Mouse (Mus musculus) inflammation-experienced regulatory T-cells (primary cell): ENCODE data around the gene Scnn1b. TPM values are rescaled to one million over a fixed set of nuclear protein-coding genes. Genes with fewer than 3 reads are reported as not detected.

Experiments used
- polyA plus RNA-seq, 2 experiments: library from polyadenylated mRNA; unstranded; fragments of 100-300 nt; shearing (Covaris generic); gene quantifications; one replicate each; pipeline ENCODE4 v1.2.1; 2017

The Scnn1b gene
- under 1 TPM; 0.22 to 0.25 TPM for polyA plus RNA-seq

DNA sequence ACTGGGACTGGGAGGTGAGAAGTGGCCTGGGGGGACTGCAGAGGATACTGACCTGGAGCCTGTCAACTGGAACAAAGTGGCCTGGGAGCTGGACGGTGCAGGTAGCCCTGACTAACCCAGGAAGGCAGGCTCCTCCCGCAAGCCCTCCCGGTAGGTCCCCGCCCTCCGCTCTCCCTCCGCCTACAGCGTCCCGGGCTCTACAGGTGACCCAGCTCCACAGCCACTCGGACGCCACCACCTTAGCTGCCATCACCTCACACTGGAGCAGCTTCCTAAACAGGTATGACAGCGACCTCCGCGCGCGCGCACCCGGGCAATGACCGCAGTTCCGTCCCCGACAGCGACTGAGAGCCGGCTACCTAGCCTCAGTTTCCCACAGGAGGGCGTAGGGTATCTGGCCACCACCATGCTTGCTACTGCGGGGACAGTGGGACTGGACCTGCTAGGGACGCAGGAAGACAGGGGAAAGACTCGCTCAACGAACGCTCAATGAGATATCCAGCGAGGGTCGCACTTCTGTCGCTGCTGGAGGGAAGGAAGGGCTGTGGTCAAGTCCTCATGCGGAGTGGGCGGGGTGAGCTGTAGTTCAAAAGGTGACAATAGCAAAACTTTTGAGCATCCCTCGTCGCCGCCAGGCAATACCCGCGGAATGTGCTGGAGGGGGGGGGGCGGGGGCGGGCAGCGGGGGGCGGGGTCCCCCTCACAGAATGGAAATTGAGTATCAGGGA, at the start of gene Scnn1b:
Gene Scnn1b, plus strand, starts transcription at position 181 of the 728 bp plus-strand sequence.

Other genes starting within 250 kb of the Scnn1b start
- gene Usp31, start 157.8 kb upstream of the Scnn1b start, polyA plus RNA-seq: 1 to 10 TPM; 7.0 to 7.6 TPM
- under 1 TPM in 1 of 2 experiments, not detected in 1; 0.24 TPM for gene Scnn1g, start 130.6 kb upstream of the Scnn1b start, polyA plus RNA-seq
- gene Cog7, start 116.7 kb downstream of the Scnn1b start, polyA plus RNA-seq: 10 to 100 TPM; 13.8 to 17.7 TPM
- gene Gga2, start 156.2 kb downstream of the Scnn1b start, polyA plus RNA-seq: 10 to 100 TPM in 1 of 2 experiments, 1 to 10 TPM in 1; 7.8 to 14.7 TPM
- 10 to 100 TPM; 42.5 to 54.1 TPM for gene Ubfd1, start 202.1 kb downstream of the Scnn1b start, polyA plus RNA-seq
- gene Ears2, start 202.2 kb downstream of the Scnn1b start, polyA plus RNA-seq: 10 to 100 TPM; 19.5 to 24.5 TPM
- gene Ndufab1, start 236.8 kb downstream of the Scnn1b start, polyA plus RNA-seq: 100 to 1,000 TPM; 211 to 215 TPM